Mouse (Mus musculus): ENCODE measurements around the gene Tpp1.
A peak's percentile ranks its signal among the peaks of the same experiment; 100 is the strongest.

Tpp1 gene

GRCm38 (mm10) chr7:105728701-105729428 is 23.2 kb downstream of the Tpp1 start:
- no peak for DNase-seq (ENCODE audit: low spot score in 2 of 2)

GRCm38 (mm10) chr7:105726980-105727325 is 25.1 kb downstream of the Tpp1 start:
- no peak for DNase-seq (ENCODE audit: low spot score in 2 of 2)

- DNase-seq (ENCODE audit: low spot score in 2 of 2): no peak
Observed at GRCm38 (mm10) chr7:105726144-105726979, 25.7 kb downstream of the Tpp1 start.

- DNase-seq (ENCODE audit: low spot score in 2 of 2): no peak
Observed at GRCm38 (mm10) chr7:105721916-105722315, 30.1 kb downstream of the Tpp1 start.

GRCm38 (mm10) chr7:105715366-105715765 is 36.7 kb downstream of the Tpp1 start:
- no peak for DNase-seq (ENCODE audit: low spot score in 2 of 2)

GRCm38 (mm10) chr7:105708733-105709132 is 43.3 kb downstream of the Tpp1 start:
- DNase-seq (ENCODE audit: low spot score in 2 of 2): peak in 1 of 2 experiments; percentile 62

- DNase-seq (ENCODE audit: low spot score in 2 of 2): no peak
Observed at GRCm38 (mm10) chr7:105703816-105704215, 48.2 kb downstream of the Tpp1 start.

GRCm38 (mm10) chr7:105703184-105703583 is 48.9 kb downstream of the Tpp1 start:
- no peak for DNase-seq (ENCODE audit: low spot score in 2 of 2)

Measured in spleen, postnatal 10 days (tissue).